Mouse (Mus musculus) kidney, embryonic 15.5 days (tissue): ENCODE data around the gene Qdpr. TPM values are rescaled to one million over a fixed set of nuclear protein-coding genes. Genes with fewer than 3 reads are reported as not detected.
A peak's percentile ranks its signal among the peaks of the same experiment; 100 is the strongest.

Source experiments
- ATAC-seq: fragments of 200-750 bp; cut with Nextera tagmentation; replicated peaks from 2 replicates; pipeline ENCODE4 v1.8.0; 2017; ENCODE audit warnings: moderate TSS enrichment; ENCODE audit not compliant: low FRiP score
- H3K27ac ChIP-seq: fragments of 300-500 bp; sonication (generic); 2 replicates; pipeline ENCODE4 v1.5.1; 2015; ENCODE audit warnings: mild to moderate bottlenecking, inconsistent platforms
- H3K27me3 ChIP-seq: fragments of 300-500 bp; sonication (generic); 2 replicates; pipeline ENCODE4 v1.6.1; 2015; ENCODE audit warnings: inconsistent platforms
- H3K36me3 ChIP-seq: fragments of 300-500 bp; sonication (generic); 2 replicates; pipeline ENCODE4 v1.6.1; 2015; ENCODE audit warnings: inconsistent platforms
- H3K4me1 ChIP-seq: fragments of 300-500 bp; sonication (generic); 2 replicates; pipeline ENCODE4 v1.6.1; 2015; ENCODE audit warnings: inconsistent platforms
- H3K4me2 ChIP-seq: fragments of 300-500 bp; sonication (generic); 2 replicates; pipeline ENCODE4 v1.6.1; 2015; ENCODE audit warnings: moderate library complexity, mild to moderate bottlenecking, inconsistent platforms
- H3K4me3 ChIP-seq: fragments of 300-500 bp; sonication (generic); replicated peaks from 2 replicates; pipeline ENCODE4 v1.5.1; 2015; ENCODE audit warnings: mild to moderate bottlenecking, inconsistent platforms
- H3K9ac ChIP-seq: fragments of 300-500 bp; sonication (generic); 2 replicates; pipeline ENCODE4 v1.6.1; 2015; ENCODE audit warnings: mild to moderate bottlenecking, inconsistent platforms
- H3K9me3 ChIP-seq: fragments of 300-500 bp; sonication (generic); replicated peaks from 2 replicates; pipeline ENCODE4 v1.6.1; 2016; ENCODE audit warnings: inconsistent platforms
- WGBS: fragments of 180-500 bp; shearing (Covaris S2); methylation state at CpG from one replicate; pipeline ENCODE4 v1.1.7; 2015; ENCODE audit warnings: mixed read lengths; 5-methylcytosine and 5-hydroxymethylcytosine counted together
- polyA plus RNA-seq: library from polyadenylated mRNA; unstranded; fragments of >200 nt; fragmentation: Nextera tagmentation; extraction: Ambion mirVana; gene quantifications from 2 replicates; pipeline ENCODE4 v1.2.1, GENCODE M21; 2015

Qdpr gene
- polyA plus RNA-seq, 1 experiment from 2014 or later, result 173 TPM

- Histone ChIP-seq H3K27ac (no peak overlapping the region), H3K27me3 (no peaks in the 10 kb centered on the region), H3K9me3 (no peaks in the 10 kb centered on the region), H3K4me3 (no peak overlapping the region), H3K4me1 (peaks cover 4% of the 10 kb centered on the region; the same call in 1 of the 2 replicates), H3K4me2 (no peak overlapping the region), H3K9ac (no peak overlapping the region), H3K36me3 (no peaks in the 10 kb centered on the region)
- ATAC-seq, result no peak
- WGBS, result 89% methylated on average over 2 of the region's 2 CpGs
Observed at GRCm38 (mm10) chr5:45481125-45481524, 31.1 kb upstream of the Qdpr start.

DNA sequence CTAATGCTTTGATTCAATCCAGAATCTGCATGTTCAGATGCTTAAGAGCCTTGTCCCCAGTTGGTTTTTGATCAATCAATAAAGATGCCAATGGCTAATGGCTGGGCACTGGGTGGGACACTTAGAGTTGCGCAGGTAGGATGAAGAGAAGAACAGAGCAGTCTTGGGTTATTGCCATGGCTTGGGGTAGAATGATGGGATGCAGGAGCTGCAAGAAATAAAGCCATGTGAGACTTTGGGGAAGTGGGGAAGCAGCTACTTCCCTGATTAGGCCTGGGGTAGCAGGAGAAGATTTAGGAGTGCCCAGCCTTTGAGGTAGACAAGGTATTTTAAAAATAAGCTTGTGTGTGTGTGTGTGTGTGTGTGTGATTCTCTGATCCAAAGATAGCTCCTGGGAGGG, 30.0 kb upstream of the Qdpr start:
- Histone ChIP-seq H3K9me3 (no peaks in the 10 kb centered on the region), H3K4me2 (no peak overlapping the region), H3K4me3 (no peak overlapping the region), H3K9ac (no peak overlapping the region), H3K27me3 (no peaks in the 10 kb centered on the region), H3K36me3 (no peaks in the 10 kb centered on the region), H3K27ac (no peak overlapping the region), H3K4me1 (peaks cover 8% of the 10 kb centered on the region)
- ATAC-seq, result no peak
- 97% methylated on average over 1 of the region's 1 CpGs for WGBS

- Histone ChIP-seq H3K4me3 (no peak overlapping the region), H3K36me3 (no peaks in the 10 kb centered on the region), H3K9ac (no peak overlapping the region), H3K27ac (no peak overlapping the region), H3K4me1 (peaks cover 11% of the 10 kb centered on the region), H3K4me2 (no peak overlapping the region), H3K27me3 (no peaks in the 10 kb centered on the region), H3K9me3 (no peaks in the 10 kb centered on the region)
- WGBS, result 87% methylated on average over 7 of the region's 7 CpGs
- ATAC-seq, result no peak
Observed at GRCm38 (mm10) chr5:45477601-45478000, 27.6 kb upstream of the Qdpr start.

- Histone ChIP-seq H3K4me3 (no peak overlapping the region), H3K27ac (no peak overlapping the region), H3K4me2 (no peak overlapping the region), H3K9me3 (no peaks in the 10 kb centered on the region), H3K9ac (no peak overlapping the region), H3K36me3 (no peaks in the 10 kb centered on the region), H3K27me3 (no peaks in the 10 kb centered on the region), H3K4me1 (peaks cover 11% of the 10 kb centered on the region)
- 48% methylated on average over 6 of the region's 6 CpGs for WGBS
- ATAC-seq, result peak; percentile 46; the same call in 1 of the 2 replicates
Observed at GRCm38 (mm10) chr5:45476288-45476687, 26.3 kb upstream of the Qdpr start.

- Histone ChIP-seq H3K9me3 (no peaks in the 10 kb centered on the region), H3K4me3 (no peak overlapping the region), H3K4me1 (peaks cover 11% of the 10 kb centered on the region), H3K36me3 (no peaks in the 10 kb centered on the region), H3K27ac (no peak overlapping the region), H3K9ac (no peak overlapping the region), H3K4me2 (no peak overlapping the region), H3K27me3 (no peaks in the 10 kb centered on the region)
- no peak for ATAC-seq
- 84% methylated on average over 5 of the region's 5 CpGs for WGBS
Observed at GRCm38 (mm10) chr5:45475771-45476170, 25.7 kb upstream of the Qdpr start.

DNA sequence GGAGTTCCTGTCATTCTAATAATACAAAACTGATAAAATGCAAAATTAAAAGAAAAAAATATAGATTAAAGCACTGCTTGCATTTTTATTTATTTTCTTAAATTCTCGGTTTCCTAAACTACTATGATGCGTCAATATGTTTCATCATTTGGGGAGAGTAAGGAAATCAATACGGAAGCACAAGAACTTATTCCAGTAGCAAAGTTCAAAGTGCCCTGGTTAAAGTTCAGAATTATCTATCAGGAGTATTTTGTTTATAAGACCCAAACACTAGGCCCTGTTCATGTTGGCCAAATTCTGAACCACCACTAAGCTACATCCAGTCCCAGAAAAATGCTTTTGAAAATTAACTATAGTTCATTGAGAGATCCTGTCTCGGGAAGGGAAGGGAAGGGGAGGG, 24.7 kb upstream of the Qdpr start:
- WGBS, result 78% methylated on average over 3 of the region's 4 CpGs
- no peak for ATAC-seq

DNA sequence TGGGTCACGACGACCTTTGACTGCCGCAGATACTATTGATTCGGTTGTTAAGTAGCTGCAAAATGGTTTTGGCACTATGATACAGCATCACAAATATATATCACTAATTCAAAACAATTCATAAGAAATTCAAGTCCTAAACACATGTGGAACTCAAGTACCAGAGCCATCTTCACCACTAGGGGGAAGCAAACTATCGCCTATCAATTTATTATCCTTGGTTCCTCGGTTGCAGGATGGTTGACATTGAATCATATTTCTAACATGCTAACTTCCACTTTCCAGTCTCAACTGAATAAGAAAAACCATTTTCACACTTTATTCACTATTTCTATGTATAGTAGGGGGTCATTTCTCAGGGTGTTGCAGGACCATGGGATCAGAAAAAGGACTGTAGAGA, 24.2 kb upstream of the Qdpr start:
- H3K27ac ChIP-seq, result no peak overlapping the region
- H3K4me1 ChIP-seq, result peaks cover 11% of the 10 kb centered on the region
- ATAC-seq, result 0 out of 2 replicates have a peak, but pooled peaks have one; percentile 36
- H3K36me3 ChIP-seq, result no peaks in the 10 kb centered on the region
- H3K9me3 ChIP-seq, result no peaks in the 10 kb centered on the region
- no peak overlapping the region for H3K4me3 ChIP-seq
- no peaks in the 10 kb centered on the region for H3K27me3 ChIP-seq
- no peak overlapping the region for H3K4me2 ChIP-seq
- H3K9ac ChIP-seq, result no peak overlapping the region
- 28% methylated on average over 6 of the region's 6 CpGs for WGBS

More for the DNA sequence above, 24.7 kb upstream of the Qdpr start:
- H3K9ac ChIP-seq, result no peak overlapping the region
- H3K27ac ChIP-seq, result no peak overlapping the region
- H3K4me2 ChIP-seq, result no peak overlapping the region
- no peaks in the 10 kb centered on the region for H3K36me3 ChIP-seq
- H3K9me3 ChIP-seq, result no peaks in the 10 kb centered on the region
- no peak overlapping the region for H3K4me3 ChIP-seq
- H3K4me1 ChIP-seq, result peaks cover 11% of the 10 kb centered on the region
- H3K27me3 ChIP-seq, result no peaks in the 10 kb centered on the region

DNA sequence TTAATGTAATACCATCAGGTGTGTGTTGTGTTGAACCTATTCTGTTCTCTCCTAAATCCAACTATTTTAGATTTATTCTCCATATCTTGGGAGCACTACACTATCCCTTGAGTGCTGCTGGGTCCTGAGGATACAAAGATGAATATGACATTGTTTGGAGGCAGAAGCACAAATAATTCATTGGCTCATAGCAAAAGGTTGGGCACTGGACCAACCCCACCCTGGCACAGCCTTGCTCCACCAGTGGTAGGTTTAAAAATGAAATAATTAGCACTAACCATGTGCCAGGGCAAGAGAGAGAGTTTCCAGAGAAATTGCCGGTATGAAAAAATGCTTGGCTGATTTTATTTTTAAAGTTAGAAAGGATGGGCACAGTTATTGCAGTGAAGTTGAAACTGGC, 23.5 kb upstream of the Qdpr start:
- Histone ChIP-seq H3K9me3 (no peaks in the 10 kb centered on the region), H3K4me3 (no peak overlapping the region), H3K36me3 (no peaks in the 10 kb centered on the region), H3K9ac (no peak overlapping the region), H3K27me3 (no peaks in the 10 kb centered on the region), H3K4me1 (peaks cover 11% of the 10 kb centered on the region), H3K27ac (no peak overlapping the region), H3K4me2 (no peak overlapping the region)
- no peak for ATAC-seq
- WGBS, result 85% methylated on average over 1 of the region's 1 CpGs

- H3K4me1 ChIP-seq, result peaks cover 11% of the 10 kb centered on the region
- H3K4me3 ChIP-seq, result no peak overlapping the region
- ATAC-seq, result no peak
- 36% methylated on average over 7 of the region's 7 CpGs for WGBS
- no peaks in the 10 kb centered on the region for H3K27me3 ChIP-seq
- no peaks in the 10 kb centered on the region for H3K9me3 ChIP-seq
- no peak overlapping the region for H3K27ac ChIP-seq
- no peak overlapping the region for H3K4me2 ChIP-seq
- H3K36me3 ChIP-seq, result no peaks in the 10 kb centered on the region
- no peak overlapping the region for H3K9ac ChIP-seq
Observed at GRCm38 (mm10) chr5:45472880-45473450, 22.9 kb upstream of the Qdpr start.

DNA sequence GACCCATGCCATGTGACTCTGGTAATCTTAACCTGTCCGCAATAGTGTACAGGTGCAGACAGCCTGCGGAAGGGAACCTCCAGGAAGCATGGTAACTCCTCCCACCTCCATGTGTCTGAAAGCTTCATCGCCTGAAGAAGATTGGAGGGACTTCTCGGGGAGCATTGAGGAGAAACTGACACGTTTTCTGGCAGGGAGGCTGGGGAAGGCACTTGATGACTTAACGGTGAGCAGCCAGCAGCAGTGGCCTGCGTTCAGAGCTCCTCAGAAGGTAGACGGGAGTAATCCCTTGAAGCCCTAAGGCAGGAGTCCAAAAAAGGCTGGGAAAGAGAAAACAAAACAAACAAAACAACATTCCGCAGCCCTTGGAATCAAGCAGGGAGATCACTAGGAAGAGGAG, 4.4 kb upstream of the Qdpr start:
- ATAC-seq, result no peak
- H3K4me2 ChIP-seq, result no peak overlapping the region
- peaks cover 7% of the 10 kb centered on the region; the same call in 1 of the 2 replicates for H3K4me1 ChIP-seq
- 42% methylated on average over 9 of the region's 9 CpGs for WGBS
- H3K27ac ChIP-seq, result no peak overlapping the region
- no peaks in the 10 kb centered on the region for H3K9me3 ChIP-seq
- H3K9ac ChIP-seq, result no peak overlapping the region
- no peaks in the 10 kb centered on the region for H3K27me3 ChIP-seq
- H3K4me3 ChIP-seq, result no peak overlapping the region
- H3K36me3 ChIP-seq, result no peaks in the 10 kb centered on the region

- H3K4me3 ChIP-seq, result no peak within 1 kb of the TSS
- WGBS, result 39% methylated on average over 6 of the region's 6 CpGs
- no peak within 1 kb of the TSS for H3K4me2 ChIP-seq
- H3K27ac ChIP-seq, result no peak within 1 kb of the TSS
- peaks cover 17% of the 10 kb centered on the region for H3K4me1 ChIP-seq
- no peaks in the 10 kb centered on the region for H3K27me3 ChIP-seq
- no peaks in the 10 kb centered on the region for H3K36me3 ChIP-seq
- no peak for ATAC-seq
- no peaks in the 10 kb centered on the region for H3K9me3 ChIP-seq
- H3K9ac ChIP-seq, result no peak within 1 kb of the TSS
Observed at GRCm38 (mm10) chr5:45453451-45453850, 3.4 kb upstream of the Qdpr start, which contains the start of gene Clrn2. TSS of gene Clrn2 (plus strand) at chr5:45453751.

- 1% methylated on average over 8 of the region's 8 CpGs for WGBS
- no peak for ATAC-seq
- H3K9me3 ChIP-seq, result no peaks in the 10 kb centered on the region
Observed at GRCm38 (mm10) chr5:45449206-45449605, 830 bp downstream of the Qdpr start.

GRCm38 (mm10) chr5:45448676-45449075, 1.4 kb downstream of the Qdpr start:
- H3K27me3 ChIP-seq, result no peaks in the 10 kb centered on the region
- peak overlapping the region; percentile 85 for H3K4me2 ChIP-seq
- H3K27ac ChIP-seq, result no peak overlapping the region
- no peak overlapping the region; the same call in 1 of the 2 replicates for H3K9ac ChIP-seq
- peaks cover 21% of the 10 kb centered on the region for H3K4me1 ChIP-seq
- no peaks in the 10 kb centered on the region for H3K9me3 ChIP-seq
- peaks cover 17% of the 10 kb centered on the region for H3K36me3 ChIP-seq
- WGBS, result 54% methylated on average over 5 of the region's 5 CpGs
- no peak for ATAC-seq
- peak overlapping the region; percentile 67 for H3K4me3 ChIP-seq

More at GRCm38 (mm10) chr5:45449206-45449605, 830 bp downstream of the Qdpr start:
- Histone ChIP-seq H3K4me2 (peak overlapping the region; percentile 85), H3K36me3 (peaks cover 12% of the 10 kb centered on the region), H3K9ac (peak overlapping the region; percentile 60), H3K27me3 (no peaks in the 10 kb centered on the region), H3K4me1 (peaks cover 21% of the 10 kb centered on the region), H3K27ac (peak overlapping the region; percentile 89; the same call in 1 of the 2 replicates), H3K4me3 (peak overlapping the region; percentile 67)
